Mouse (Mus musculus) heart, embryonic 15.5 days (tissue): Measurements from ENCODE around the gene Phf21a. TPM values are rescaled to one million over a fixed set of nuclear protein-coding genes. Genes with fewer than 3 reads are reported as not detected.

Experiments used
- ATAC-seq: fragments of 200-750 bp; cut with Nextera tagmentation; replicated peaks from 2 replicates; pipeline ENCODE4 v1.8.0; 2017; ENCODE audit warnings: low read depth, moderate TSS enrichment; ENCODE audit not compliant: insufficient number of reproducible peaks, insufficient read depth, low FRiP score
- H3K27ac ChIP-seq: fragments of 300-500 bp; sonication (generic); 2 replicates; pipeline ENCODE4 v1.5.1; 2015; ENCODE audit warnings: mild to moderate bottlenecking, inconsistent platforms
- H3K27me3 ChIP-seq: fragments of 300-500 bp; sonication (generic); 2 replicates; pipeline ENCODE4 v1.6.1; 2015; ENCODE audit warnings: inconsistent platforms
- H3K36me3 ChIP-seq: fragments of 300-500 bp; sonication (generic); 2 replicates; pipeline ENCODE4 v1.6.1; 2015; ENCODE audit warnings: mild to moderate bottlenecking, inconsistent platforms
- H3K4me1 ChIP-seq: fragments of 300-500 bp; sonication (generic); replicated peaks from 2 replicates; pipeline ENCODE4 v1.6.1; 2015; ENCODE audit warnings: inconsistent platforms
- H3K4me2 ChIP-seq: fragments of 300-500 bp; sonication (generic); 2 replicates; pipeline ENCODE4 v1.6.1; 2015; ENCODE audit warnings: inconsistent platforms, mild to moderate bottlenecking, moderate library complexity
- H3K4me3 ChIP-seq: fragments of 300-500 bp; sonication (generic); 2 replicates; pipeline ENCODE4 v1.5.1; 2015; ENCODE audit warnings: mild to moderate bottlenecking, inconsistent platforms
- H3K9ac ChIP-seq: fragments of 300-500 bp; sonication (generic); 2 replicates; pipeline ENCODE4 v1.6.1; 2015; ENCODE audit warnings: mild to moderate bottlenecking, inconsistent platforms
- H3K9me3 ChIP-seq: fragments of 300-500 bp; sonication (generic); replicated peaks from 2 replicates; pipeline ENCODE4 v1.6.1; 2016; ENCODE audit warnings: inconsistent platforms
- WGBS: fragments of 180-500 bp; shearing (Covaris S2); methylation state at CpG from one replicate; pipeline ENCODE4 v1.1.7; 2015; ENCODE audit warnings: mixed read lengths; 5-methylcytosine and 5-hydroxymethylcytosine counted together
- polyA plus RNA-seq: library from polyadenylated mRNA; unstranded; fragments of >200 nt; fragmentation: Nextera tagmentation; extraction: Ambion mirVana; gene quantifications from 2 replicates; pipeline ENCODE4 v1.2.1, GENCODE M21; 2015

The Phf21a gene
- polyA plus RNA-seq, 1 experiment from 2014 or later = 15.0 TPM

- no peak overlapping the region for H3K4me3 ChIP-seq
- no peak overlapping the region for H3K4me2 ChIP-seq
- no peaks in the 10 kb centered on the region for H3K9me3 ChIP-seq
- WGBS = 39% methylated on average over 6 of the region's 6 CpGs
- H3K27me3 ChIP-seq = no peaks in the 10 kb centered on the region
- no peak overlapping the region for H3K27ac ChIP-seq
- no peak overlapping the region for H3K9ac ChIP-seq
- peaks cover 18% of the 10 kb centered on the region for H3K4me1 ChIP-seq
- H3K36me3 ChIP-seq = no peaks in the 10 kb centered on the region
- no peak for ATAC-seq
These were observed 105.2 kb downstream of the Phf21a start for GRCm38 (mm10) chr2:92198126-92198525.

GRCm38 (mm10) chr2:92198747-92199146 lies 105.8 kb downstream of the Phf21a start:
- H3K9me3 ChIP-seq = no peaks in the 10 kb centered on the region
- no peak for ATAC-seq
- no peaks in the 10 kb centered on the region for H3K27me3 ChIP-seq
- H3K27ac ChIP-seq = no peak overlapping the region
- H3K36me3 ChIP-seq = no peaks in the 10 kb centered on the region
- WGBS = 77% methylated on average over 7 of the region's 7 CpGs
- H3K4me2 ChIP-seq = no peak overlapping the region
- H3K9ac ChIP-seq = no peak overlapping the region
- peaks cover 18% of the 10 kb centered on the region for H3K4me1 ChIP-seq
- H3K4me3 ChIP-seq = no peak overlapping the region

- no peaks in the 10 kb centered on the region for H3K9me3 ChIP-seq
- H3K9ac ChIP-seq = no peak overlapping the region
- ATAC-seq = no peak
- 68% methylated on average over 10 of the region's 10 CpGs for WGBS
- H3K4me3 ChIP-seq = no peak overlapping the region
- H3K4me1 ChIP-seq = peaks cover 18% of the 10 kb centered on the region
- no peak overlapping the region for H3K27ac ChIP-seq
- H3K4me2 ChIP-seq = no peak overlapping the region
- H3K36me3 ChIP-seq = no peaks in the 10 kb centered on the region
- H3K27me3 ChIP-seq = no peaks in the 10 kb centered on the region
These were observed 106.8 kb downstream of the Phf21a start for GRCm38 (mm10) chr2:92199562-92200286.

- Histone ChIP-seq H3K4me2 (no peak overlapping the region), H3K4me3 (no peak overlapping the region), H3K9me3 (no peaks in the 10 kb centered on the region), H3K27ac (no peak overlapping the region), H3K9ac (no peak overlapping the region), H3K27me3 (no peaks in the 10 kb centered on the region), H3K4me1 (peaks cover 20% of the 10 kb centered on the region), H3K36me3 (no peaks in the 10 kb centered on the region)
- WGBS = 37% methylated on average over 4 of the region's 4 CpGs
- no peak for ATAC-seq
These were observed 109.6 kb downstream of the Phf21a start for GRCm38 (mm10) chr2:92202319-92203040.

- no peak for ATAC-seq
- 81% methylated on average over 5 of the region's 5 CpGs for WGBS
These were observed 112.2 kb downstream of the Phf21a start for GRCm38 (mm10) chr2:92205010-92205639.

GRCm38 (mm10) chr2:92210409-92210808 lies 117.5 kb downstream of the Phf21a start:
- H3K27me3 ChIP-seq = no peaks in the 10 kb centered on the region
- H3K4me2 ChIP-seq = no peak overlapping the region
- H3K4me1 ChIP-seq = peaks cover 2% of the 10 kb centered on the region; the same call in 1 of the 2 replicates
- no peak overlapping the region for H3K27ac ChIP-seq
- H3K9ac ChIP-seq = no peak overlapping the region
- 88% methylated on average over 1 of the region's 1 CpGs for WGBS
- H3K4me3 ChIP-seq = no peak overlapping the region
- ATAC-seq = no peak
- 0 out of 2 replicates have a peak, but pooled peaks cover 3% of the 10 kb centered on the region for H3K36me3 ChIP-seq
- H3K9me3 ChIP-seq = no peaks in the 10 kb centered on the region

More at GRCm38 (mm10) chr2:92205010-92205639, 112.2 kb downstream of the Phf21a start:
- H3K4me1 ChIP-seq = peaks cover 10% of the 10 kb centered on the region; the same call in 1 of the 2 replicates
- H3K9me3 ChIP-seq = no peaks in the 10 kb centered on the region
- no peak overlapping the region for H3K27ac ChIP-seq
- H3K4me2 ChIP-seq = no peak overlapping the region
- no peak overlapping the region for H3K9ac ChIP-seq
- no peaks in the 10 kb centered on the region for H3K36me3 ChIP-seq
- H3K4me3 ChIP-seq = no peak overlapping the region
- no peaks in the 10 kb centered on the region for H3K27me3 ChIP-seq

GRCm38 (mm10) chr2:92221431-92221830 lies 128.5 kb downstream of the Phf21a start:
- 82% methylated on average over 6 of the region's 6 CpGs for WGBS
- Histone ChIP-seq H3K4me3 (no peak overlapping the region), H3K9me3 (no peaks in the 10 kb centered on the region), H3K4me2 (no peak overlapping the region), H3K36me3 (peaks cover 13% of the 10 kb centered on the region; the same call in 1 of the 2 replicates), H3K9ac (no peak overlapping the region), H3K27me3 (no peaks in the 10 kb centered on the region), H3K4me1 (no peaks in the 10 kb centered on the region), H3K27ac (no peak overlapping the region)
- no peak for ATAC-seq

GRCm38 (mm10) chr2:92225592-92225991 lies 132.7 kb downstream of the Phf21a start:
- Histone ChIP-seq H3K4me3 (no peak overlapping the region), H3K9me3 (no peaks in the 10 kb centered on the region), H3K4me2 (no peak overlapping the region), H3K4me1 (no peaks in the 10 kb centered on the region), H3K36me3 (peaks cover 11% of the 10 kb centered on the region; the same call in 1 of the 2 replicates), H3K27me3 (no peaks in the 10 kb centered on the region), H3K27ac (no peak overlapping the region), H3K9ac (no peak overlapping the region)
- 60% methylated on average over 1 of the region's 1 CpGs for WGBS
- ATAC-seq = no peak

- Histone ChIP-seq H3K27me3 (no peaks in the 10 kb centered on the region), H3K4me2 (no peak overlapping the region), H3K27ac (no peak overlapping the region), H3K9ac (no peak overlapping the region), H3K9me3 (no peaks in the 10 kb centered on the region), H3K36me3 (peaks cover 23% of the 10 kb centered on the region), H3K4me3 (no peak overlapping the region), H3K4me1 (peaks cover 3% of the 10 kb centered on the region; the same call in 1 of the 2 replicates)
- no peak for ATAC-seq
- 62% methylated on average over 9 of the region's 9 CpGs for WGBS
These were observed 137.1 kb downstream of the Phf21a start for GRCm38 (mm10) chr2:92229973-92230372.

- ATAC-seq = no peak
- no peaks in the 10 kb centered on the region for H3K27me3 ChIP-seq
- H3K36me3 ChIP-seq = peaks cover 37% of the 10 kb centered on the region
- no peaks in the 10 kb centered on the region for H3K9me3 ChIP-seq
- H3K4me3 ChIP-seq = no peak overlapping the region
- no peak overlapping the region for H3K9ac ChIP-seq
- no peak overlapping the region for H3K4me2 ChIP-seq
- no peak overlapping the region for H3K27ac ChIP-seq
- peaks cover 3% of the 10 kb centered on the region; the same call in 1 of the 2 replicates for H3K4me1 ChIP-seq
These were observed 138.8 kb downstream of the Phf21a start for GRCm38 (mm10) chr2:92231706-92232105.

GRCm38 (mm10) chr2:92234768-92235332 lies 141.9 kb downstream of the Phf21a start:
- Histone ChIP-seq H3K36me3 (peaks cover 42% of the 10 kb centered on the region), H3K9me3 (no peaks in the 10 kb centered on the region), H3K27ac (no peak overlapping the region), H3K4me3 (no peak overlapping the region), H3K4me1 (peaks cover 3% of the 10 kb centered on the region; the same call in 1 of the 2 replicates), H3K27me3 (no peaks in the 10 kb centered on the region), H3K9ac (no peak overlapping the region), H3K4me2 (no peak overlapping the region)
- WGBS = 85% methylated on average over 5 of the region's 5 CpGs
- no peak for ATAC-seq
